Mouse (Mus musculus): ENCODE measurements around the gene Kctd12.

Gene Kctd12
- long read RNA-seq, experiment 1, full-length matches to known transcripts, result 3 of 3 reads
- long read RNA-seq, experiment 1, partial matches to known transcripts, result 0 of 3 reads
- long read RNA-seq, experiment 1, other reads (novel, unspliced or antisense), result 0 of 3 reads
- long read RNA-seq, experiment 2, full-length matches to known transcripts, result 3 of 4 reads
- long read RNA-seq, experiment 2, partial matches to known transcripts, result 0 of 4 reads
- long read RNA-seq, experiment 2, other reads (novel, unspliced or antisense), result 1 of 4 reads

GRCm38 (mm10) chr14:102982627-102983540 lies at the start of gene Kctd12:
Gene Kctd12, minus strand, starts transcription at chr14:102982637.
- intact Hi-C loops (cut with DNase I), result loop anchor here (5.0 kb wide), 1 partner anchor 176 kb away; no protein-coding TSS in a partner anchor

- intact Hi-C loops (cut with DNase I), result no loop called here
These were observed 46.8 kb upstream of the Kctd12 start for GRCm38 (mm10) chr14:103029203-103029602.

GRCm38 (mm10) chr14:103020046-103020445 lies 37.6 kb upstream of the Kctd12 start:
- intact Hi-C loops (cut with DNase I), result no loop called here

- intact Hi-C loops (cut with DNase I), result no loop called here
These were observed 34.6 kb upstream of the Kctd12 start for GRCm38 (mm10) chr14:103017009-103017408.

- intact Hi-C loops (cut with DNase I), result loop anchor here (1.0 kb wide), 1 partner anchor 39 kb away; no protein-coding TSS in a partner anchor
These were observed 30.2 kb upstream of the Kctd12 start for GRCm38 (mm10) chr14:103012563-103013150.

GRCm38 (mm10) chr14:103011782-103012181 lies 29.3 kb upstream of the Kctd12 start:
- intact Hi-C loops (cut with DNase I), result loop anchor here (1.0 kb wide), 1 partner anchor 40 kb away; no protein-coding TSS in a partner anchor

- intact Hi-C loops (cut with DNase I), result no loop called here
These were observed 25.3 kb upstream of the Kctd12 start for GRCm38 (mm10) chr14:103007737-103008136.

- intact Hi-C loops (cut with DNase I), result loop anchor here (5.0 kb wide), 3 partner anchors 198 to 1048 kb away; no protein-coding TSS in a partner anchor
These were observed 12.5 kb upstream of the Kctd12 start for GRCm38 (mm10) chr14:102994662-102995561.

GRCm38 (mm10) chr14:102990765-102991164 lies 8.3 kb upstream of the Kctd12 start:
- intact Hi-C loops (cut with DNase I), result loop anchor here (5.0 kb wide), 3 partner anchors 193 to 1043 kb away; no protein-coding TSS in a partner anchor

- intact Hi-C loops (cut with DNase I), result loop anchor here (5.0 kb wide), 3 partner anchors 193 to 1043 kb away; no protein-coding TSS in a partner anchor
These were observed 7.4 kb upstream of the Kctd12 start for GRCm38 (mm10) chr14:102989866-102990265.

GRCm38 (mm10) chr14:102989254-102989653 lies 6.8 kb upstream of the Kctd12 start:
- intact Hi-C loops (cut with DNase I), result no loop called here

GRCm38 (mm10) chr14:102987626-102988025 lies 5.2 kb upstream of the Kctd12 start:
- intact Hi-C loops (cut with DNase I), result no loop called here

- intact Hi-C loops (cut with DNase I), result loop anchor here (5.0 kb wide), 1 partner anchor 176 kb away; no protein-coding TSS in a partner anchor
These were observed 1.2 kb upstream of the Kctd12 start for GRCm38 (mm10) chr14:102983686-102984085.

- intact Hi-C loops (cut with DNase I), result loop anchor here (5.0 kb wide), 1 partner anchor 175 kb away; no protein-coding TSS in a partner anchor
These were observed 316 bp downstream of the Kctd12 start for GRCm38 (mm10) chr14:102982016-102982626.

GRCm38 (mm10) chr14:102981441-102982015 lies 909 bp downstream of the Kctd12 start:
- intact Hi-C loops (cut with DNase I), result loop anchor here (5.0 kb wide), 1 partner anchor 174 kb away; no protein-coding TSS in a partner anchor

GRCm38 (mm10) chr14:102980986-102981385 lies 1.5 kb downstream of the Kctd12 start:
- intact Hi-C loops (cut with DNase I), result loop anchor here (5.0 kb wide), 1 partner anchor 174 kb away; no protein-coding TSS in a partner anchor

GRCm38 (mm10) chr14:102980481-102980880 lies 2.0 kb downstream of the Kctd12 start:
- intact Hi-C loops (cut with DNase I), result loop anchor here (5.0 kb wide), 1 partner anchor 173 kb away; no protein-coding TSS in a partner anchor

GRCm38 (mm10) chr14:102979831-102980230 lies 2.6 kb downstream of the Kctd12 start:
- intact Hi-C loops (cut with DNase I), result loop anchor here (5.0 kb wide), 1 partner anchor 173 kb away; no protein-coding TSS in a partner anchor

GRCm38 (mm10) chr14:102975865-102976264 lies 6.6 kb downstream of the Kctd12 start:
- intact Hi-C loops (cut with DNase I), result no loop called here

Data from adrenal gland (tissue).